Mouse (Mus musculus): ENCODE measurements around the gene Glod4. TPM values are rescaled to one million over a fixed set of nuclear protein-coding genes. Genes with fewer than 3 reads are reported as not detected.

Gene Glod4
- 3.0 TPM in 1 of 2 replicates, not detected in the other for polyA plus RNA-seq (2012; ENCODE audit: insufficient read depth, low replicate concordance)

DNA sequence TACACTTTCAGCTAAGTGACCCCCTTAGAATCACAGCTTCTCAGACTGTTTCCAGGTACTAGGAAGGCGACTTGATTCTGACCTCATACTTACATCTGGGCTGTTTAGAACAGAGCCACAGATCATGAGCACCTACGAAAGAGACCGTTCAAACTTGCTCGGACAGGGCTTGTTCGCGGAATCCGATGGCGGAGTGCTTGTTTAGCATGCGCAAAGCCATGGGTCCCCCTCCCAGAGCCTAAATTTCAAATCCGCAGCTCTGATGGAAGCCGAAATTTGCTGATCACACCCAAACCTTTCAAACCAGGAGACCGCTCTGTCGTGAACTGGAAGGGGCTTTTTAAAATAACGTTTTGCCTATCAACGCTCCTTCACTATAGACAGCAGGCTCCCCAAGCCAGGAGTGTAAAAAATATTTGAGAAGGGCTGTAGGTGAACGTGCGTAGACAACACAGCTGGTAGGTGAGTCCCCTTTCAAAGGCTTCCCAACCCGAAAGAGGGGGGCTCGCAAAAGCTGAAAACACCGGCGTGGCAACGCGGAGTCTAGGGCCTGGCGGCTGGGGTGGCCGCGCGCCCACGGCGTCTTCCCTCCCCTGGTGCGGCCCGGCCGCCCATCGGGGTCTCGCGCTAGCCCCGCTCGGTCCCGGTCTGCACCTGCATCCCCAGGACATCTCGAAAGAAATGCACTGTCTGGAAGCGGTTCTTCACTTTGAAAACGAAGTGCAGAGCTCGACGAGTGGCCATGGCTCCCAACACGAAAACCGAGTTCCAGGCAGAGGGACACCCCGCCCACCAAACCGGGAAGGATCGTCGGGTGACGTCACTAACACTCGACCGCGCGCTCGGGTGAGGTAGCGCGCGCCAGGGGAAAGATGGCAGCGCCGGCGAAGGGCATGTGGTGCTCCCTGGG, at the start of gene Glod4, which contains the start of gene Mrm3:
Gene Glod4 (minus strand): TSS at position 825 of the 910 bp plus-strand sequence.
Gene Mrm3 (plus strand): TSS at position 815 of the 910 bp plus-strand sequence.
- H3K27me3 ChIP-seq (replicated peaks): no peaks in the 10 kb centered on the region
- H3K36me3 ChIP-seq (replicated peaks; ENCODE audit: low read length): peaks cover 38% of the 10 kb centered on the region
- no peak for TF ChIP-seq FLI1 (IDR thresholded peaks at IDR 0.05; ENCODE audit: low read length)
- TF ChIP-seq GATA1 (IDR thresholded peaks at IDR 0.05; ENCODE audit: borderline replicate concordance, low read length): no peak
- H3K4me1 ChIP-seq: peaks cover 26% of the 10 kb centered on the region
- peak within 1 kb of the TSS; percentile 99 for H3K4me3 ChIP-seq (replicated peaks)
- H3K9me3 ChIP-seq: no peaks in the 10 kb centered on the region

DNA sequence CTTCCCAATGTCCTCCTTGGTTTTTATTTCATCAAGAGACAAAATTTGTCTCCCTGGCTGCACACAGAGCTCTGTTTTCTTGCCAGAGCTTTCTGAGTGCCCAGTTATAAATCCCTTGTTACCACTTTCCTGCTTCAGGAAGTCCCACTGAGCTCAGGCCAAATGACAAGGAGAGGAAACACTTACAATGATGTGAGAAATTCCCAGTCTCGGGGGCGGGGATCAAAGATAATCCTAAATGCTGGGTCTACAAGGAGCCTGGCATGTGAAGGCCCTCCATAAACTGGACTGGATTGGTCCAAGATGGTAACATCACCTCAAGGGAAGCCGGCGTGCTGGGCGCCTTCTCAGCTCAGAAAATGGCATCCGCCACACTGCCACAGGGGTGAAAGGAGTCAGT, 49.3 kb upstream of the Glod4 start:
- no peaks in the 10 kb centered on the region for H3K36me3 ChIP-seq (replicated peaks; ENCODE audit: low read length)
- no peak overlapping the region for H3K4me3 ChIP-seq (replicated peaks)
- H3K4me1 ChIP-seq: peaks cover 21% of the 10 kb centered on the region
- no peak for TF ChIP-seq FLI1 (IDR thresholded peaks at IDR 0.05; ENCODE audit: low read length)
- no peak for TF ChIP-seq GATA1 (IDR thresholded peaks at IDR 0.05; ENCODE audit: borderline replicate concordance, low read length)
- H3K9me3 ChIP-seq: peaks cover 3% of the 10 kb centered on the region; the same call in 1 of the 2 replicates
- H3K27me3 ChIP-seq (replicated peaks): peaks cover 54% of the 10 kb centered on the region

DNA sequence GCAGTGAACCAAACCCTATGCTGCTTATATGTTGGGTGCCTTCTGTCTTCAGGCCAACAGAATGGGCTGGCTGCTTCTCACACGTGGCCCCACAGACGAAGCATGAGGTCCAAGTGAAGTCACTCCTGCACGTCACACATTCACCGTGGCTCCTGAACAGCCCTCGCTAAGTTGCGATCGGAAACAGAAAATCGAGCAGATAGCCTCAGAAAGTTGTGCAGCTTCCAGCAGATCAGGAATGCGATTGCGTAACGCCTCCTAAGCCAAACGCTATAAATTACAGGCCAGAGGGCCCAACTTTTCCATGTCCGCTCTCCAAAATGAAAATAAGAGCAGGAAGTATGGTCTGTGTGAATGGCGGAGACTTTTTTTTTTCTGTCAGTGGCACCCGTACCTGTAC, 48.9 kb upstream of the Glod4 start:
- H3K9me3 ChIP-seq: peaks cover 3% of the 10 kb centered on the region; the same call in 1 of the 2 replicates
- peaks cover 56% of the 10 kb centered on the region for H3K27me3 ChIP-seq (replicated peaks)
- H3K36me3 ChIP-seq (replicated peaks; ENCODE audit: low read length): no peaks in the 10 kb centered on the region
- H3K4me3 ChIP-seq (replicated peaks): no peak overlapping the region
- peaks cover 25% of the 10 kb centered on the region for H3K4me1 ChIP-seq
- no peak for TF ChIP-seq GATA1 (IDR thresholded peaks at IDR 0.05; ENCODE audit: borderline replicate concordance, low read length)
- TF ChIP-seq FLI1 (IDR thresholded peaks at IDR 0.05; ENCODE audit: low read length): no peak

DNA sequence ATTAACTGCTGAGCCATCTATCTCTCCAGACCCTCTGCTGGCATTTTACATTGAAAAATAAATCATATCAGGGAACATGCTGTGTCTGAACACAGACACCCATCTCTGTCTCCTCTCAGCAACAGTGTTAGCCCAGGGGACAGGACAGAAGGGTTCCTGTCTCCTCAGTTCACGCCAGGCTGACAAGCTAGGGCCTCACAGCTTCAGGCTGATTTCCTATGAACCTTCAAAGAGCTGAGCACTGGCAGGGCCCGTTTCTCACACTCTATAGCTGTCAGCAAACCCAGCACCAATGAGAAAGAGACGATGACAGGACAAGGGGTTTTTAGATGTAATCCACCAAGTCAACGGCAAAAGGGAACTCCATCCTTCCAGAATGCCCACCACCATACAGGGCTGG, 48.4 kb upstream of the Glod4 start:
- Histone ChIP-seq H3K4me3 (replicated peaks) (no peak overlapping the region), H3K36me3 (replicated peaks; ENCODE audit: low read length) (no peaks in the 10 kb centered on the region), H3K9me3 (peaks cover 3% of the 10 kb centered on the region; the same call in 1 of the 2 replicates), H3K4me1 (peaks cover 29% of the 10 kb centered on the region), H3K27me3 (replicated peaks) (peaks cover 56% of the 10 kb centered on the region)
- no peak for TF ChIP-seq FLI1 (IDR thresholded peaks at IDR 0.05; ENCODE audit: low read length)

DNA sequence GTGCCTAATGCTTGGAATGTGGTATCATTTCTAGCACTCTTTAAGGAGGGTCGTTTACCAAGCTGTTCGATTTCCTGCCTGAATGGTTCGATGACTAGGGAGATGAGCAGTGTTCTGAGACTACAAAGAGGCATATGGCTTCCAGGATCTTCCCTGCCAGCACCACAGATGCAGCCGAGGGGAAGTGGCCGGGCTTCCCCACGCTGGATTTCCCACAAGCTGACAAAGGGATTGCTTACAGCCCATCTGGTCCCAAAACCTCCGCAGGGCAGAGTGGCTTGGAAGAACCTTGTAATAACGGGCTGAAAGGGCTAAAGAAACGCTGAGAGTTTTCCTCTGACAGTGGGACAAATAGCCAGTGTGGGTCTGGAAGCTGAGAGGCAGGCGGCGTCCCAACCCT, 46.8 kb upstream of the Glod4 start:
- peaks cover 45% of the 10 kb centered on the region for H3K4me1 ChIP-seq
- H3K4me3 ChIP-seq (replicated peaks): no peak overlapping the region
- peaks cover 49% of the 10 kb centered on the region for H3K27me3 ChIP-seq (replicated peaks)
- TF ChIP-seq GATA1 (IDR thresholded peaks at IDR 0.05; ENCODE audit: borderline replicate concordance, low read length): no peak
- no peak for TF ChIP-seq FLI1 (IDR thresholded peaks at IDR 0.05; ENCODE audit: low read length)
- H3K36me3 ChIP-seq (replicated peaks; ENCODE audit: low read length): no peaks in the 10 kb centered on the region
- peaks cover 3% of the 10 kb centered on the region; the same call in 1 of the 2 replicates for H3K9me3 ChIP-seq

DNA sequence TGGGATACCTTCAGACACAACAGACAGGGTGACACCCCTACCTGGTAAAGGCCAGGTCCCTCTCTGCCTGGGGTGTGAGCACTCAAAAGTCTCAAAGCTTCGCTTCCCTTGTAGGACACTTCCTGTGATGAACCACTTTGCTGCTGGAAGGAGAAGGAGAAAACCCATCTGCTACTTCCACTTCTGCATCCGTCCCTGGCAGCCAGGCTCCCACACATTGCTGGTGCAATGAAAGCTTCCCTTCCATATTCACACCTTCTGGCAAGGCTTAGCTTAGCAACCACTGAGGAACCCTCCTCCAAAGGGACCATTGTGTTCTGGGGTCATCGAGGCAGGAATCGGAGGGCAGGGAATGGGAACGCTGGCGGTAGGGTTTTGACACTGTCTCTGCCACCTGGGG, 45.1 kb upstream of the Glod4 start:
- H3K4me1 ChIP-seq: peaks cover 49% of the 10 kb centered on the region
- H3K36me3 ChIP-seq (replicated peaks; ENCODE audit: low read length): no peaks in the 10 kb centered on the region
- H3K27me3 ChIP-seq (replicated peaks): peaks cover 37% of the 10 kb centered on the region
- H3K4me3 ChIP-seq (replicated peaks): no peak overlapping the region
- peaks cover 3% of the 10 kb centered on the region; the same call in 1 of the 2 replicates for H3K9me3 ChIP-seq
- TF ChIP-seq FLI1 (IDR thresholded peaks at IDR 0.05; ENCODE audit: low read length): no peak
- no peak for TF ChIP-seq GATA1 (IDR thresholded peaks at IDR 0.05; ENCODE audit: borderline replicate concordance, low read length)

DNA sequence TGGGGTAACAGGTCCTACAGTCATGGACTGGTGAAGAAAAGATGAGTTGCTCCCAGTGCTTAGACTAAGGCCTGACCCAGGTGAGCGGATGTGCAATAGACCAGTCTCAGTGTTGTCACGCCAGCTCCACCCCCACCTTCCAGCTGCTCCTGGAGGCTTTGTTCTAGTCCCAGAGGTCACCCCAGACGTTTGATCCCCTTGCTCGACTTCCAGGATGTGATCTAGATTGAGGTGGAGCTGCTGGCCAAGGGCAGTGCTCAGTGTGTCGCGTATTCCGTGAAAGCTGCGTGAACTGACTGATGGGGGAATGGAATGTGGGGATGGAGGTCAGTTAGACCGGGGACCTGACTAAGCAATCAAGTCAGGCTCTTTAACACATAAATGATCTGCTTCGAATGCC, 43.8 kb upstream of the Glod4 start:
- H3K4me1 ChIP-seq: peaks cover 43% of the 10 kb centered on the region
- peaks cover 6% of the 10 kb centered on the region; the same call in 1 of the 2 replicates for H3K9me3 ChIP-seq
- H3K36me3 ChIP-seq (replicated peaks; ENCODE audit: low read length): no peaks in the 10 kb centered on the region
- H3K4me3 ChIP-seq (replicated peaks): no peak overlapping the region
- H3K27me3 ChIP-seq (replicated peaks): peaks cover 34% of the 10 kb centered on the region
- TF ChIP-seq FLI1 (IDR thresholded peaks at IDR 0.05; ENCODE audit: low read length) (no peak), GATA1 (IDR thresholded peaks at IDR 0.05; ENCODE audit: borderline replicate concordance, low read length) (no peak)

DNA sequence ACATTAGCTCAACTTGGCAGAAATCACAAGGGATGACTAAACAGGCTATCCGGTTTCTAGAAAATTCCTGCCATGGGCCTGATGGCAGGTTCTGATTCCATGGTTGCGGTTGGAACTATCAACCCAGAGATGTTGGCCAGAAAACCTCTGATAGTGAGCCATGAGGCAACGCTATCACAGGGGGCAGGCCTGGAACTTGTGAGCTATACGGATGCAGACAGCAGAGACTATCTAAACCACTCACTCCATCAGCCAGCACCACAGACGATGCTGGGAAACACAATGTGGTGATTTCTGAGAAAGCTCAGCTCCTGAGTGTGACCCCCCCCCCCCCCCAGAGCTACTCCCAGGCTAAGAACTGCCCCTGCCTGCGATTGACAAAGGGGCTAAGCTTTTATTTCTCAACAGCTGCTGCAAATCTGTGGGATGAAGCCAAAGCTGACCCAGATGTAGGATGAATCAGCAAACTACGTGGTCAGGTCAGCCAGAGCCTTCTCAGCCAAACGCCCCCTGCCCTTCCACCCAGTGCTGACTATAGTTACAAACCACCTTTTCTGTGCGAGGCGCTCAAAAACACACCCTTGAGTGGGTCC, 43.1 kb upstream of the Glod4 start:
- Histone ChIP-seq H3K36me3 (replicated peaks; ENCODE audit: low read length) (no peaks in the 10 kb centered on the region), H3K4me3 (replicated peaks) (no peak overlapping the region), H3K27me3 (replicated peaks) (peaks cover 34% of the 10 kb centered on the region), H3K4me1 (peaks cover 37% of the 10 kb centered on the region), H3K9me3 (peaks cover 6% of the 10 kb centered on the region; the same call in 1 of the 2 replicates)
- no peak for TF ChIP-seq FLI1 (IDR thresholded peaks at IDR 0.05; ENCODE audit: low read length)

DNA sequence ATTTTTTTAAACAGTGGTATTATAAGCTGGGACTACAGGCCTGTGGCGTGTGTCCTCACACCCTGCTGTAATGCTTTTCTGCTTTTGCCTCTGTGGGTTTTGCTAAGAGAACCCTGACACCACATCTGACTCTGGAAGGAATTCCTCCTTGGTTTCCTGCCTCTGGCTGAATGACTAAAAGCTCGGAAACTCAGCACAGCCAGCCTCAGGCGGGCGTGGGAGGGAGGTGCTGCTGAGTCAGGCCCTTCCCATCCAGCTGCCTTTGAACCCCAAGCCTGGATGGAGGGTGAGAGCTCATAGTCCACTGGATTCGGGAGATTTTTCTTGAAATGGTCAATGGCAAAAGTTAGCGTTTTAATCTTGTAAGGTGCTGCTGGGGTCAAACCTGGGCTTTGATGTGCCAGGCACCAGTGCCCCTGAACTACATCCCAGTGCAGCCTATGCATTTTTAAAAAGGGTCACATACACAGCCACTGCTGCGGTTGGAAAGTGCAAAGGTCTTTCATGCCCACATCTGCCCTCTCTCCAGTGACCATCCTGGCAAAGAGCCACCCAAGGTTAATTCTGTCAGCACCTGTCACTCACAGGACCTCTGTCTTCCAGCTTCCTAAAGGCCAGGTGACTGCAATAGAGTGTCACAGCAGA, 42.0 kb upstream of the Glod4 start:
- peaks cover 31% of the 10 kb centered on the region for H3K27me3 ChIP-seq (replicated peaks)
- no peak overlapping the region for H3K4me3 ChIP-seq (replicated peaks)
- no peaks in the 10 kb centered on the region for H3K36me3 ChIP-seq (replicated peaks; ENCODE audit: low read length)
- peaks cover 37% of the 10 kb centered on the region for H3K4me1 ChIP-seq
- TF ChIP-seq GATA1 (IDR thresholded peaks at IDR 0.05; ENCODE audit: borderline replicate concordance, low read length): no peak
- no peak for TF ChIP-seq FLI1 (IDR thresholded peaks at IDR 0.05; ENCODE audit: low read length)
- peaks cover 6% of the 10 kb centered on the region; the same call in 1 of the 2 replicates for H3K9me3 ChIP-seq
